Mouse (Mus musculus) gastrocnemius, postnatal 10 days (tissue): ENCODE data around the gene Casp2. TPM values are rescaled to one million over a fixed set of nuclear protein-coding genes. Genes with fewer than 3 reads are reported as not detected.

ENCODE experiments used
- total RNA-seq, 2 experiments: library from RNA; stranded (reverse); gene quantifications; 2 replicates each; pipeline ENCODE4 v1.2.3; 2021

Gene Casp2
- total RNA-seq, 2 experiments from 2014 or later: 10.5 to 18.3 TPM

Other genes with a start within 250 kb of the Casp2 start
- gene Sva, start 226.6 kb upstream of the Casp2 start, total RNA-seq: not detected
- gene Tas2r139, start 124.0 kb upstream of the Casp2 start, total RNA-seq: not detected
- not detected for gene Tas2r144, start 49.7 kb upstream of the Casp2 start, total RNA-seq
- gene Gstk1, start 19.1 kb upstream of the Casp2 start, total RNA-seq: 10 to 100 TPM; 10.9 to 12.7 TPM
- gene Tmem139, start 3.0 kb upstream of the Casp2 start, total RNA-seq: not detected
- gene Clcn1, start 21.7 kb downstream of the Casp2 start, total RNA-seq: 10 to 100 TPM; 74.8 to 78.2 TPM
- 1 to 10 TPM in 1 of 2 experiments, under 1 TPM in 1; 0.85 to 1.2 TPM for gene Fam131b, start 59.7 kb downstream of the Casp2 start, total RNA-seq
- gene Zyx, start 84.6 kb downstream of the Casp2 start, total RNA-seq: 10 to 100 TPM; 49.8 to 58.8 TPM
- under 1 TPM; 0.35 to 0.36 TPM for gene Epha1, start 108.3 kb downstream of the Casp2 start, total RNA-seq
- gene Tas2r143, start 135.3 kb downstream of the Casp2 start, total RNA-seq: not detected
- not detected for gene Tas2r135, start 140.4 kb downstream of the Casp2 start, total RNA-seq
- gene Tas2r126, start 169.6 kb downstream of the Casp2 start, total RNA-seq: not detected
- not detected for gene Olfr458, start 200.2 kb downstream of the Casp2 start, total RNA-seq
- gene Olfr457, start 211.3 kb downstream of the Casp2 start, total RNA-seq: not detected
- not detected for gene Olfr456, start 222.2 kb downstream of the Casp2 start, total RNA-seq